Mouse (Mus musculus): ENCODE data around the gene Rreb1. TPM values are rescaled to one million over a fixed set of nuclear protein-coding genes. Genes with fewer than 3 reads are reported as not detected.

The Rreb1 gene
- total and polyA plus RNA-seq, 2 experiments from 2014 or later, result 8.7 to 21.2 TPM

GRCm38 (mm10) chr13:37759341-37760012 is 18.7 kb upstream of the Rreb1 start:
- H3K27me3 ChIP-seq (ENCODE audit: control insufficient read depth, insufficient read depth, low read length), result no peaks in the 10 kb centered on the region
- peaks cover 24% of the 10 kb centered on the region for H3K4me1 ChIP-seq (ENCODE audit: control insufficient read depth, insufficient read depth)
- ATAC-seq (ENCODE audit: insufficient read depth, low read depth) (no peak), DNase-seq (ENCODE audit: low spot score) (no peak)
- no peak overlapping the region for H3K27ac ChIP-seq (ENCODE audit: low read depth)
- H3K9ac ChIP-seq (replicated peaks; ENCODE audit: low read depth, low read length), result no peak overlapping the region
- no peak overlapping the region for H3K4me3 ChIP-seq (ENCODE audit: low read depth, low read length)
- 81% methylated on average over 10 of the region's 10 CpGs for WGBS
- no peak overlapping the region for H3K4me2 ChIP-seq (ENCODE audit: low read depth, low read length)
- no peaks in the 10 kb centered on the region for H3K36me3 ChIP-seq (replicated peaks; ENCODE audit: control insufficient read depth, insufficient read depth, low read length)
- TF ChIP-seq CTCF (IDR thresholded peaks at IDR 0.05; ENCODE audit: low read depth), result no peak
- TF ChIP-seq EP300 (IDR thresholded peaks at IDR 0.05; ENCODE audit: low read depth), result no peak
- H3K9me3 ChIP-seq (replicated peaks; ENCODE audit: control insufficient read depth, low read length), result no peaks in the 10 kb centered on the region; the same call in 1 of the 2 replicates

GRCm38 (mm10) chr13:37760013-37760342 is 18.2 kb upstream of the Rreb1 start:
- Histone ChIP-seq H3K4me1 (ENCODE audit: control insufficient read depth, insufficient read depth) (peaks cover 24% of the 10 kb centered on the region), H3K9me3 (replicated peaks; ENCODE audit: control insufficient read depth, low read length) (no peaks in the 10 kb centered on the region), H3K9ac (replicated peaks; ENCODE audit: low read depth, low read length) (no peak overlapping the region), H3K36me3 (replicated peaks; ENCODE audit: control insufficient read depth, insufficient read depth, low read length) (no peaks in the 10 kb centered on the region), H3K4me2 (ENCODE audit: low read depth, low read length) (no peak overlapping the region), H3K27me3 (ENCODE audit: control insufficient read depth, insufficient read depth, low read length) (no peaks in the 10 kb centered on the region), H3K27ac (ENCODE audit: low read depth) (no peak overlapping the region), H3K4me3 (ENCODE audit: low read depth, low read length) (no peak overlapping the region)
- 27% methylated on average over 3 of the region's 3 CpGs for WGBS
- TF ChIP-seq CTCF (IDR thresholded peaks at IDR 0.05; ENCODE audit: low read depth) (no peak), EP300 (IDR thresholded peaks at IDR 0.05; ENCODE audit: low read depth) (no peak)
- no peak for ATAC-seq (ENCODE audit: insufficient read depth, low read depth)
- no peak for DNase-seq (ENCODE audit: low spot score)

- Histone ChIP-seq H3K36me3 (replicated peaks; ENCODE audit: control insufficient read depth, insufficient read depth, low read length) (no peaks in the 10 kb centered on the region), H3K4me1 (ENCODE audit: control insufficient read depth, insufficient read depth) (peaks cover 24% of the 10 kb centered on the region), H3K27ac (ENCODE audit: low read depth) (peak overlapping the region; percentile 89; the same call in 1 of the 2 replicates), H3K4me3 (ENCODE audit: low read depth, low read length) (no peak overlapping the region), H3K9me3 (replicated peaks; ENCODE audit: control insufficient read depth, low read length) (no peaks in the 10 kb centered on the region), H3K4me2 (ENCODE audit: low read depth, low read length) (no peak overlapping the region), H3K9ac (replicated peaks; ENCODE audit: low read depth, low read length) (no peak overlapping the region), H3K27me3 (ENCODE audit: control insufficient read depth, insufficient read depth, low read length) (no peaks in the 10 kb centered on the region)
- ATAC-seq (ENCODE audit: insufficient read depth, low read depth), result no peak
- 76% methylated on average over 3 of the region's 3 CpGs for WGBS
- TF ChIP-seq EP300 (IDR thresholded peaks at IDR 0.05; ENCODE audit: low read depth), result no peak
- TF ChIP-seq CTCF (IDR thresholded peaks at IDR 0.05; ENCODE audit: low read depth), result no peak
- DNase-seq (ENCODE audit: low spot score), result no peak
Observed at GRCm38 (mm10) chr13:37760373-37760772, 17.8 kb upstream of the Rreb1 start.

GRCm38 (mm10) chr13:37760957-37761941 is 17.0 kb upstream of the Rreb1 start:
- WGBS, result 27% methylated on average over 23 of the region's 23 CpGs
- TF ChIP-seq EP300 (IDR thresholded peaks at IDR 0.05; ENCODE audit: low read depth) (peak; percentile 84), CTCF (IDR thresholded peaks at IDR 0.05; ENCODE audit: low read depth) (no peak)
- Histone ChIP-seq H3K9me3 (replicated peaks; ENCODE audit: control insufficient read depth, low read length) (0 out of 2 replicates have a peak, but pooled peaks cover 8% of the 10 kb centered on the region), H3K4me3 (ENCODE audit: low read depth, low read length) (no peak overlapping the region), H3K9ac (replicated peaks; ENCODE audit: low read depth, low read length) (peak overlapping the region; percentile 41; the same call in 1 of the 2 replicates), H3K36me3 (replicated peaks; ENCODE audit: control insufficient read depth, insufficient read depth, low read length) (no peaks in the 10 kb centered on the region), H3K4me2 (ENCODE audit: low read depth, low read length) (peak overlapping the region; percentile 25), H3K27ac (ENCODE audit: low read depth) (peak overlapping the region; percentile 89), H3K4me1 (ENCODE audit: control insufficient read depth, insufficient read depth) (peaks cover 24% of the 10 kb centered on the region), H3K27me3 (ENCODE audit: control insufficient read depth, insufficient read depth, low read length) (no peaks in the 10 kb centered on the region)
- DNase-seq (ENCODE audit: low spot score) (peak; percentile 79), ATAC-seq (ENCODE audit: insufficient read depth, low read depth) (peak; percentile 89)

- no peak overlapping the region for H3K9ac ChIP-seq (replicated peaks; ENCODE audit: low read depth, low read length)
- no peak for TF ChIP-seq EP300 (IDR thresholded peaks at IDR 0.05; ENCODE audit: low read depth)
- no peak for TF ChIP-seq CTCF (IDR thresholded peaks at IDR 0.05; ENCODE audit: low read depth)
- WGBS, result 50% methylated on average over 9 of the region's 9 CpGs
- DNase-seq (ENCODE audit: low spot score) (no peak), ATAC-seq (ENCODE audit: insufficient read depth, low read depth) (no peak)
- H3K4me1 ChIP-seq (ENCODE audit: control insufficient read depth, insufficient read depth), result peaks cover 24% of the 10 kb centered on the region
- H3K27ac ChIP-seq (ENCODE audit: low read depth), result no peak overlapping the region
- H3K4me2 ChIP-seq (ENCODE audit: low read depth, low read length), result no peak overlapping the region
- no peaks in the 10 kb centered on the region for H3K27me3 ChIP-seq (ENCODE audit: control insufficient read depth, insufficient read depth, low read length)
- H3K36me3 ChIP-seq (replicated peaks; ENCODE audit: control insufficient read depth, insufficient read depth, low read length), result no peaks in the 10 kb centered on the region
- no peak overlapping the region for H3K4me3 ChIP-seq (ENCODE audit: low read depth, low read length)
- 0 out of 2 replicates have a peak, but pooled peaks cover 10% of the 10 kb centered on the region for H3K9me3 ChIP-seq (replicated peaks; ENCODE audit: control insufficient read depth, low read length)
Observed at GRCm38 (mm10) chr13:37763800-37764407, 14.3 kb upstream of the Rreb1 start.

Data from heart, postnatal 0 days (tissue).